ENCODE assay signal across 24 mouse cellular contexts in genomic region chr6:130197453-130197852, GRCm38 (mm10). TPM values are rescaled to one million over a fixed set of nuclear protein-coding genes. Genes with fewer than 3 reads are reported as not detected.
DNase-seq lines count a peak whose midpoint lies in the region; ATAC-seq and TF ChIP-seq lines count a peak whose summit lies in the region.
"Not testable (repeated sequence)": the region's sequence is repeated elsewhere in the genome, so short reads cannot be mapped to it uniquely, and the experiment has no call there.
"Had no signal": no experiment of that assay in that cellular context is flagged by ENCODE, and none has a peak within 500 bp of the region (broad histone marks: within the 10 kb centered on the region; RNA-seq: fewer than 3 reads in every experiment).

No protein-coding gene starts in this region.

- ATAC-seq in granulocyte monocyte progenitor cell, adult 5-6 weeks (replicated peaks; ENCODE audit: poor library complexity, severe bottlenecking) = peak; percentile 91
- peak; percentile 95 to 96 for ATAC-seq in hematopoietic stem cell, adult 5-6 weeks (replicated peaks in 1 of 2; ENCODE audit: insufficient read depth in 1 of 2, low FRiP score in 2 of 2, low TSS enrichment in 1 of 2, low read depth in 1 of 2, poor library complexity in 2 of 2, severe bottlenecking in 2 of 2)
- peak; percentile 97 for ATAC-seq in megakaryocyte progenitor cell, adult 5-6 weeks (replicated peaks; ENCODE audit: poor library complexity)
- ATAC-seq in neutrophil, adult 5-6 weeks (ENCODE audit: extremely low read depth, insufficient number of reproducible peaks, low FRiP score, poor library complexity, severe bottlenecking) = 0 out of 2 replicates have a peak, but pooled peaks have one; percentile 16

- TF ChIP-seq EP300 in MEL (IDR thresholded peaks at IDR 0.05; ENCODE audit: low read depth in 1 of 2, low read length in 2 of 2) = not testable (repeated sequence)

- not testable (repeated sequence) for H3K36me3 ChIP-seq in MEL (ENCODE audit: control insufficient read depth in 1 of 2, insufficient read depth in 2 of 2, low read length in 2 of 2)

- TF ChIP-seq CTCF in MEL (IDR thresholded peaks at IDR 0.05 in 2 of 3, conservative IDR thresholded peaks at IDR 0.05 in 1 of 3; ENCODE audit: control insufficient read depth in 1 of 3, insufficient read depth in 1 of 3, low read depth in 2 of 3, low read length in 3 of 3, poor library complexity in 1 of 3, severe bottlenecking in 1 of 3) = not testable (repeated sequence)

- not testable (repeated sequence) for H3K79me2 ChIP-seq in MEL (ENCODE audit: control insufficient read depth, insufficient read depth, low read length, poor library complexity)

- H3K9me3 ChIP-seq in MEL (replicated peaks; ENCODE audit: insufficient read depth, low read length) = not testable (repeated sequence)

- TF ChIP-seq POLR2A in MEL (IDR thresholded peaks at IDR 0.05; ENCODE audit: control insufficient read depth in 1 of 2, insufficient read depth in 1 of 2, low read depth in 1 of 2, low read length in 2 of 2, poor library complexity in 1 of 2) = not testable (repeated sequence)

- peak; percentile 81 for DNase-seq in 416B (ENCODE audit: low read depth)
- DNase-seq in MEL (ENCODE audit: low read depth, low spot score) = peak; percentile 2
- peak; percentile 8 for DNase-seq in naive thymus-derived CD4-positive, alpha-beta T cell, adult 2 months (ENCODE audit: low read depth)

- not testable (repeated sequence) for H3K4me3 ChIP-seq in MEL (ENCODE audit: control insufficient read depth in 1 of 2, insufficient read depth in 1 of 2, low read depth in 2 of 2, low read length in 2 of 2)

- not testable (repeated sequence) for H3K4me1 ChIP-seq in MEL (ENCODE audit: control insufficient read depth in 1 of 2, insufficient read depth in 2 of 2, low read length in 2 of 2)

- H3K27me3 ChIP-seq in MEL (ENCODE audit: control insufficient read depth in 1 of 2, insufficient read depth in 2 of 2, low read length in 2 of 2) = not testable (repeated sequence)

- not testable (repeated sequence) for H3K9ac ChIP-seq in MEL (ENCODE audit: control insufficient read depth, low read depth, low read length, poor library complexity, severe bottlenecking)

- not testable (repeated sequence) for TF ChIP-seq RAD21 in MEL (IDR thresholded peaks at IDR 0.05; ENCODE audit: low read depth, low read length)

- H3K27ac ChIP-seq in MEL (ENCODE audit: control insufficient read depth, low read depth, low read length) = not testable (repeated sequence)

RNA-seq across cellular contexts. Expression of gene Klra9, which starts 4.5 kb away (rescaled TPM):
- total RNA-seq in MEL (2012; rRNA removed) = not detected in 2 replicates
- not detected for polyA plus RNA-seq in MEL (2012; ENCODE audit: insufficient read depth in 1 of 2, insufficient read length in 2 of 2, low read depth in 1 of 2, low replicate concordance in 2 of 2, missing spikeins in 1 of 2)
- not detected in 2 replicates for total RNA-seq in granulocyte monocyte progenitor cell, adult 5-6 weeks (2014; fragmentation: Nextera tagmentation)
- total RNA-seq in granulocyte monocyte progenitor cell, adult 5-6 weeks (2017) = not detected in 2 replicates
- total RNA-seq in hematopoietic stem cell, adult 5-6 weeks (2017) = 1.4 TPM in 1 of 2 replicates, not detected in the other
- total RNA-seq in megakaryocyte progenitor cell, adult 5-6 weeks (2015) = 0.17 TPM in 1 of 2 replicates, not detected in the other
- not detected in 2 replicates for total RNA-seq in megakaryocyte progenitor cell, adult 5-6 weeks (2017)
- 1.7 and 2.6 TPM in 2 replicates for total RNA-seq in neutrophil, adult 5-6 weeks (2017)
- total RNA-seq: adrenal gland, adult 2 months; adrenal gland, postnatal 10 days; adrenal gland, postnatal 25 days; adrenal gland, postnatal 4 days; CH12.LX; forebrain, postnatal 0 days; G1E had no signal
- polyA plus RNA-seq: adrenal gland, adult 2 months; brain, embryonic 14.5 days; C2C12; CD4-positive, CD25-positive, alpha-beta regulatory T cell, adult 4 months; cortical plate, adult 2 months; embryonic facial prominence, embryonic 10.5 days; embryonic facial prominence, embryonic 12.5 days; embryonic facial prominence, embryonic 14.5 days; forebrain, embryonic 11.5 days; forebrain, embryonic 13.5 days; forebrain, embryonic 15.5 days; forebrain, postnatal 0 days; G1E had no signal

RNA-seq across cellular contexts. Expression of gene Klra7, which starts 35.7 kb away (rescaled TPM):
- total RNA-seq in MEL (2012; rRNA removed) = not detected in 2 replicates
- polyA plus RNA-seq in MEL (2012; ENCODE audit: insufficient read depth in 1 of 2, insufficient read length in 2 of 2, low read depth in 1 of 2, low replicate concordance in 2 of 2, missing spikeins in 1 of 2) = not detected
- total RNA-seq in granulocyte monocyte progenitor cell, adult 5-6 weeks (2014; fragmentation: Nextera tagmentation) = not detected in 2 replicates
- total RNA-seq in granulocyte monocyte progenitor cell, adult 5-6 weeks (2017) = 0.52 TPM in 1 of 2 replicates, not detected in the other
- 0.74 TPM in 1 of 2 replicates, not detected in the other for total RNA-seq in hematopoietic stem cell, adult 5-6 weeks (2017)
- total RNA-seq in megakaryocyte progenitor cell, adult 5-6 weeks (2015) = 0.30 and 0.90 TPM in 2 replicates
- total RNA-seq in megakaryocyte progenitor cell, adult 5-6 weeks (2017) = 0.37 TPM in 1 of 2 replicates, not detected in the other
- total RNA-seq in neutrophil, adult 5-6 weeks (2017) = 3.4 and 3.6 TPM in 2 replicates
- total RNA-seq: adrenal gland, adult 2 months; adrenal gland, postnatal 10 days; adrenal gland, postnatal 25 days; adrenal gland, postnatal 4 days; CH12.LX; forebrain, postnatal 0 days; G1E had no signal
- polyA plus RNA-seq: adrenal gland, adult 2 months; brain, embryonic 14.5 days; C2C12; cortical plate, adult 2 months; embryonic facial prominence, embryonic 10.5 days; embryonic facial prominence, embryonic 12.5 days; embryonic facial prominence, embryonic 14.5 days; forebrain, embryonic 11.5 days; forebrain, embryonic 13.5 days; forebrain, embryonic 15.5 days; forebrain, postnatal 0 days; G1E had no signal

Comparison
In these comparisons a context has a peak if more than half of its experiments do, and no peak if none do; other contexts are left out.
1. DNase-seq: peak in every context shown above with its lines; median percentile 81 in 416B; 8 in naive thymus-derived CD4-positive, alpha-beta T cell, adult 2 months; 2 in MEL.
2. ATAC-seq: peak in every context shown above with its lines; median percentile 97 in megakaryocyte progenitor cell, adult 5-6 weeks; 96 in hematopoietic stem cell, adult 5-6 weeks; 91 in granulocyte monocyte progenitor cell, adult 5-6 weeks; 16 in neutrophil, adult 5-6 weeks.